Mouse (Mus musculus) heart, adult 2 months (tissue): Measurements from ENCODE around the gene Bahd1. TPM values are rescaled to one million over a fixed set of nuclear protein-coding genes. Genes with fewer than 3 reads are reported as not detected.
A peak's percentile ranks its signal among the peaks of the same experiment; 100 is the strongest.

Experiments
- DNase-seq, 2 experiments: peaks; one replicate each; pipeline ENCODE4 v3.0.0; 2021
- H3K27ac ChIP-seq: fragments of 200-600 bp; 2 replicates; pipeline ENCODE4 v1.8.1; 2022
- H3K27me3 ChIP-seq: fragments of 200-500 bp; 2 replicates; pipeline ENCODE4 v1.6.1; 2012; ENCODE audit warnings: mild to moderate bottlenecking, low read length, inconsistent platforms, mixed read lengths; ENCODE audit not compliant: control insufficient read depth, insufficient read depth
- H3K36me3 ChIP-seq: fragments of 200-500 bp; 2 replicates; pipeline ENCODE4 v1.6.1; 2012; ENCODE audit warnings: low read length, inconsistent platforms; ENCODE audit not compliant: control insufficient read depth, insufficient read depth
- H3K4me1 ChIP-seq: fragments of 200-500 bp; 2 replicates; pipeline ENCODE4 v1.6.1; 2011; ENCODE audit warnings: low read length; ENCODE audit not compliant: control insufficient read depth, insufficient read depth
- H3K4me3 ChIP-seq: fragments of 200-600 bp; 2 replicates; pipeline ENCODE4 v1.8.1; 2022
- H3K79me2 ChIP-seq: fragments of 200-500 bp; replicated peaks from 2 replicates; pipeline ENCODE4 v1.6.1; 2012; ENCODE audit warnings: mild to moderate bottlenecking, inconsistent platforms, low read length, moderate library complexity, mixed read lengths; ENCODE audit not compliant: control insufficient read depth, insufficient read depth
- H3K9ac ChIP-seq: fragments of 200-500 bp; 2 replicates; pipeline ENCODE4 v1.6.1; 2012; ENCODE audit warnings: low read depth, mild to moderate bottlenecking, control low read depth, inconsistent platforms, low read length, mixed read lengths
- CTCF ChIP-seq: fragments of 200-600 bp; IDR thresholded peaks from 2 replicates; pipeline ENCODE4 v1.8.1; 2022; ENCODE audit warnings: antibody characterized with exemption, mild to moderate bottlenecking, moderate library complexity
- EP300 ChIP-seq: fragments of 200-500 bp; IDR thresholded peaks from 2 replicates; pipeline ENCODE4 v1.6.1; 2011; ENCODE audit warnings: low read depth, low read length, control low read depth; ENCODE audit not compliant: insufficient read depth
- POLR2A ChIP-seq: fragments of 200-500 bp; IDR thresholded peaks from 2 replicates; pipeline ENCODE4 v1.6.1; 2011; ENCODE audit warnings: mild to moderate bottlenecking, low read depth, low read length, control low read depth; ENCODE audit not compliant: insufficient read depth
- WGBS: fragments of 180-500 bp; shearing (Covaris S2); methylation state at CpG from one replicate; pipeline ENCODE4 v1.1.7; 2018; 5-methylcytosine and 5-hydroxymethylcytosine counted together
- intact Hi-C: fragments of 180-260 bp; cut with DNase I; formaldehyde crosslinking; loops from one replicate; pipeline ENCODE4 v1.15.1; 2025
- polyA plus RNA-seq: library from polyadenylated mRNA; depleted of rRNA; stranded (reverse); fragments of >200 nt; gene quantifications from 2 replicates; pipeline ENCODE4 v1.2.3, GENCODE M21; 2012
- total RNA-seq, 2 experiments: library from RNA; stranded (reverse); gene quantifications; 2 replicates each; pipeline ENCODE4 v1.2.3; 2021

The Bahd1 gene
- total and polyA plus RNA-seq, 3 experiments = 9.9 to 20.1 (median 14.8) TPM

GRCm38 (mm10) chr2:118906118-118906492 lies 5.9 kb downstream of the Bahd1 start:
- Histone ChIP-seq H3K27me3 (no peaks in the 10 kb centered on the region), H3K4me3 (no peak overlapping the region), H3K36me3 (no peaks in the 10 kb centered on the region), H3K9ac (no peak overlapping the region), H3K27ac (no peak overlapping the region), H3K79me2 (peaks cover 6% of the 10 kb centered on the region; the same call in 1 of the 2 replicates), H3K4me1 (peaks cover 15% of the 10 kb centered on the region)
- intact Hi-C loops = no loop called here
- TF ChIP-seq EP300 (no peak), POLR2A (no peak), CTCF (no peak)
- no peak for DNase-seq
- 48% methylated on average over 5 of the region's 5 CpGs for WGBS

GRCm38 (mm10) chr2:118907781-118908180 lies 7.6 kb downstream of the Bahd1 start:
- peak in 1 of 2 experiments; percentile 60 for DNase-seq
- Histone ChIP-seq H3K79me2 (peaks cover 1% of the 10 kb centered on the region), H3K4me1 (peaks cover 14% of the 10 kb centered on the region), H3K36me3 (no peaks in the 10 kb centered on the region), H3K4me3 (no peak overlapping the region), H3K9ac (no peak overlapping the region), H3K27ac (peak overlapping the region; percentile 8; the same call in 1 of the 2 replicates), H3K27me3 (no peaks in the 10 kb centered on the region)
- TF ChIP-seq CTCF (no peak), EP300 (peak; percentile 49; the same call in 1 of the 2 replicates), POLR2A (no peak)
- intact Hi-C loops = no loop called here
- 37% methylated on average over 3 of the region's 3 CpGs for WGBS

DNA sequence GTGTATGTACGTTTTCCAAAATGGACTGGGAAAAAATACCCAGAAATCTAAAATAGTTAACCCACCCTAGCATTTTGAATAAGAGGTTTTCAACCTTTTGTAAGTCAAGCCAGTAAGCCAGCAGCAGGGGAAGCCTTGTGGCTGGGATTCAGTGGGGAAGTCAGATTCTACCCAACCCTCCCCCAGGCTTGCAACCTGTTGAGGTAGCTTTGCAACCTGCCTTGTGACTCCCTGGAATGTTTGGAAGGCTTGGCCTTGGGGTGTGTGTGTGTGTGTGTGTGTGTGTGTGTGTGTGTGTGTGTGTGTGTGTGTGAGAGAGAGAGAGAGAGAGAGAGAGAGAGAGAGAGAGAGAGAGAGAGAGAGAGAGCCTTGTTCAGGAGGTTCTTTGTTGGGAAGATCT lies 9.0 kb downstream of the Bahd1 start:
- no peak overlapping the region for H3K9ac ChIP-seq
- peaks cover 8% of the 10 kb centered on the region for H3K4me1 ChIP-seq
- H3K79me2 ChIP-seq = peaks cover 1% of the 10 kb centered on the region
- intact Hi-C loops = no loop called here
- no peak overlapping the region for H3K4me3 ChIP-seq
- no peaks in the 10 kb centered on the region for H3K27me3 ChIP-seq
- no peak for TF ChIP-seq POLR2A
- no peak for TF ChIP-seq CTCF
- TF ChIP-seq EP300 = no peak
- H3K27ac ChIP-seq = no peak overlapping the region
- no peaks in the 10 kb centered on the region for H3K36me3 ChIP-seq
- 91% methylated on average over 1 of the region's 1 CpGs for WGBS
- DNase-seq = no peak

GRCm38 (mm10) chr2:118910605-118911278 lies 10.6 kb downstream of the Bahd1 start:
- WGBS = 82% methylated on average over 7 of the region's 7 CpGs
- peaks cover 1% of the 10 kb centered on the region for H3K79me2 ChIP-seq
- no peak for DNase-seq
- H3K4me3 ChIP-seq = no peak overlapping the region
- no peaks in the 10 kb centered on the region for H3K27me3 ChIP-seq
- H3K4me1 ChIP-seq = peaks cover 12% of the 10 kb centered on the region
- no peak overlapping the region for H3K27ac ChIP-seq
- no peak overlapping the region for H3K9ac ChIP-seq
- intact Hi-C loops = no loop called here
- TF ChIP-seq CTCF = no peak
- no peak for TF ChIP-seq POLR2A
- TF ChIP-seq EP300 = no peak
- no peaks in the 10 kb centered on the region for H3K36me3 ChIP-seq

DNA sequence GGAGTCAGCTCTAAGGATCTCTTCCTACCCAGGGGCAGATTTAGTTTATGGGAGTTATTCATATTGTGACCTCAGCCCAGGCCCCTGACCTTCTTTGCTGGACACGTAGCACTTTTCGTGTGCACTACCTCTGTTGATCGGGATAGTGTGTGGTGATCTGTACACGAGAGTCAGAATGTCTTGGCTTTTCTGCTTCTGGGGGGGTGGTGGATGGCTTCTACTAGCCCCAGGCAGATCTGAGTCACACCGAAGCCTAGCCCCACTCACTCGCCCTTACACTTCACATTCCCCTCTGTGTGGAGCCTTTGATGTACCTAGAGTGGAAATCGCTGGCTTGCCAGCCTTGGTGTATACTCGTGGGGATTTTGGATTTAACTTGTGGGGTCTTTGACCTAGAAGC lies 12.5 kb downstream of the Bahd1 start:
- DNase-seq = no peak
- H3K27me3 ChIP-seq = no peaks in the 10 kb centered on the region
- H3K9ac ChIP-seq = no peak overlapping the region
- TF ChIP-seq POLR2A = no peak
- no peak for TF ChIP-seq EP300
- TF ChIP-seq CTCF = no peak
- intact Hi-C loops = no loop called here
- WGBS = 80% methylated on average over 8 of the region's 8 CpGs
- peaks cover 11% of the 10 kb centered on the region for H3K4me1 ChIP-seq
- H3K27ac ChIP-seq = no peak overlapping the region
- H3K36me3 ChIP-seq = no peaks in the 10 kb centered on the region
- peaks cover 2% of the 10 kb centered on the region for H3K79me2 ChIP-seq
- no peak overlapping the region for H3K4me3 ChIP-seq

GRCm38 (mm10) chr2:118913551-118914276 lies 13.5 kb downstream of the Bahd1 start:
- Histone ChIP-seq H3K27me3 (no peaks in the 10 kb centered on the region), H3K36me3 (no peaks in the 10 kb centered on the region), H3K79me2 (peaks cover 2% of the 10 kb centered on the region), H3K9ac (peak overlapping the region; percentile 15), H3K4me3 (no peak overlapping the region), H3K4me1 (peaks cover 11% of the 10 kb centered on the region), H3K27ac (no peak overlapping the region; the same call in 1 of the 2 replicates)
- TF ChIP-seq POLR2A (no peak), EP300 (no peak), CTCF (no peak)
- intact Hi-C loops = no loop called here
- 47% methylated on average over 11 of the region's 11 CpGs for WGBS
- DNase-seq = no peak
